Mouse (Mus musculus) stomach, embryonic 16.5 days (tissue): ENCODE measurements around the gene Endou. TPM values are rescaled to one million over a fixed set of nuclear protein-coding genes. Genes with fewer than 3 reads are reported as not detected.
"Not testable (repeated sequence)": the region's sequence is repeated elsewhere in the genome, so short reads cannot be mapped to it uniquely, and the experiment has no call there.

ENCODE experiments used
- ATAC-seq: fragments of 200-750 bp; cut with Nextera tagmentation; 2 replicates; pipeline ENCODE4 v1.8.0; 2017; ENCODE audit warnings: moderate number of reproducible peaks, moderate TSS enrichment; ENCODE audit not compliant: insufficient read depth, low FRiP score
- H3K27ac ChIP-seq: fragments of 300-500 bp; sonication (generic); 2 replicates; pipeline ENCODE4 v1.5.1; 2014; ENCODE audit warnings: low read length
- H3K27me3 ChIP-seq: fragments of 300-500 bp; sonication (generic); 2 replicates; pipeline ENCODE4 v1.6.1; 2014; ENCODE audit warnings: low read length, control low read depth, mixed read lengths; ENCODE audit not compliant: control insufficient read depth, insufficient read depth
- H3K36me3 ChIP-seq: fragments of 300-500 bp; sonication (generic); 2 replicates; pipeline ENCODE4 v1.6.1; 2014; ENCODE audit warnings: low read length; ENCODE audit not compliant: control insufficient read depth, insufficient read depth
- H3K4me1 ChIP-seq: fragments of 300-500 bp; sonication (generic); 2 replicates; pipeline ENCODE4 v1.6.1; 2014; ENCODE audit warnings: low read length, control low read depth, mixed read lengths; ENCODE audit not compliant: control insufficient read depth, insufficient read depth
- H3K4me2 ChIP-seq: fragments of 300-500 bp; sonication (generic); 2 replicates; pipeline ENCODE4 v1.6.1; 2014; ENCODE audit warnings: low read depth, low read length, mixed read lengths
- H3K4me3 ChIP-seq: fragments of 300-500 bp; sonication (generic); replicated peaks from 2 replicates; pipeline ENCODE4 v1.5.1; 2014; ENCODE audit warnings: mild to moderate bottlenecking, low read length
- H3K9ac ChIP-seq: fragments of 300-500 bp; sonication (generic); 2 replicates; pipeline ENCODE4 v1.6.1; 2014; ENCODE audit warnings: low read length
- H3K9me3 ChIP-seq: fragments of 300-500 bp; sonication (generic); replicated peaks from 2 replicates; pipeline ENCODE4 v1.6.1; 2016; ENCODE audit warnings: low read length, control low read depth; ENCODE audit not compliant: control insufficient read depth
- WGBS: fragments of 180-500 bp; shearing (Covaris S2); extraction: QIAGEN DNeasy Blood & Tissue Kit; methylation state at CpG from one replicate; pipeline ENCODE4 v1.1.7; 2014; 5-methylcytosine and 5-hydroxymethylcytosine counted together
- polyA plus RNA-seq: library from polyadenylated mRNA; unstranded; fragments of >200 nt; fragmentation: Nextera tagmentation; extraction: Ambion mirVana; gene quantifications from 2 replicates; pipeline ENCODE4 v1.2.1, GENCODE M21; 2015

The Endou gene
- polyA plus RNA-seq, 1 experiment from 2014 or later, result 6.4 TPM

- Histone ChIP-seq H3K4me1 (no peaks in the 10 kb centered on the region), H3K4me3 (no peak overlapping the region), H3K36me3 (0 out of 2 replicates have a peak, but pooled peaks cover 15% of the 10 kb centered on the region), H3K4me2 (no peak overlapping the region), H3K9me3 (no peaks in the 10 kb centered on the region), H3K27ac (no peak overlapping the region), H3K27me3 (no peaks in the 10 kb centered on the region), H3K9ac (no peak overlapping the region)
- 89% methylated on average over 7 of the region's 7 CpGs for WGBS
- ATAC-seq, result no peak
Measured at GRCm38 (mm10) chr15:97673256-97674000, 57.7 kb downstream of the Endou start.

- 79% methylated on average over 9 of the region's 9 CpGs for WGBS
- Histone ChIP-seq H3K9me3 (no peaks in the 10 kb centered on the region), H3K27ac (no peak overlapping the region), H3K9ac (no peak overlapping the region), H3K36me3 (0 out of 2 replicates have a peak, but pooled peaks cover 9% of the 10 kb centered on the region), H3K4me3 (no peak overlapping the region), H3K27me3 (no peaks in the 10 kb centered on the region), H3K4me2 (no peak overlapping the region), H3K4me1 (no peaks in the 10 kb centered on the region)
- ATAC-seq, result no peak
Measured at GRCm38 (mm10) chr15:97672211-97672765, 58.9 kb downstream of the Endou start.

- Histone ChIP-seq H3K27ac (no peak overlapping the region), H3K36me3 (0 out of 2 replicates have a peak, but pooled peaks cover 9% of the 10 kb centered on the region), H3K9ac (no peak overlapping the region), H3K4me2 (no peak overlapping the region), H3K4me3 (no peak overlapping the region), H3K4me1 (no peaks in the 10 kb centered on the region), H3K9me3 (no peaks in the 10 kb centered on the region), H3K27me3 (no peaks in the 10 kb centered on the region)
- no peak for ATAC-seq
- 79% methylated on average over 6 of the region's 6 CpGs for WGBS
Measured at GRCm38 (mm10) chr15:97670554-97670953, 60.6 kb downstream of the Endou start.

- H3K27ac ChIP-seq, H3K9ac ChIP-seq, ATAC-seq, H3K27me3 ChIP-seq, H3K4me1 ChIP-seq, H3K4me2 ChIP-seq, H3K4me3 ChIP-seq, H3K36me3 ChIP-seq, H3K9me3 ChIP-seq: not testable (repeated sequence)
- WGBS, result 71% methylated on average over 16 of the region's 17 CpGs
Measured at GRCm38 (mm10) chr15:97668158-97668877, 62.8 kb downstream of the Endou start.

GRCm38 (mm10) chr15:97667437-97667836 lies 63.7 kb downstream of the Endou start:
- H3K27me3 ChIP-seq, result no peaks in the 10 kb centered on the region
- H3K27ac ChIP-seq, result no peak overlapping the region
- H3K4me3 ChIP-seq, result no peak overlapping the region
- 28% methylated on average over 7 of the region's 7 CpGs for WGBS
- peak overlapping the region; percentile 30 for H3K4me2 ChIP-seq
- no peak for ATAC-seq
- H3K9ac ChIP-seq, result no peak overlapping the region
- H3K36me3 ChIP-seq, result no peaks in the 10 kb centered on the region
- no peaks in the 10 kb centered on the region; the same call in 1 of the 2 replicates for H3K4me1 ChIP-seq
- H3K9me3 ChIP-seq, result no peaks in the 10 kb centered on the region

- Histone ChIP-seq H3K27me3 (no peaks in the 10 kb centered on the region), H3K9me3 (no peaks in the 10 kb centered on the region), H3K36me3 (no peaks in the 10 kb centered on the region), H3K9ac (no peak overlapping the region), H3K4me3 (no peak overlapping the region), H3K4me1 (no peaks in the 10 kb centered on the region; the same call in 1 of the 2 replicates), H3K4me2 (no peak overlapping the region), H3K27ac (no peak overlapping the region)
- no peak for ATAC-seq
- WGBS, result 90% methylated on average over 10 of the region's 10 CpGs
Measured at GRCm38 (mm10) chr15:97666457-97666770, 64.7 kb downstream of the Endou start.

GRCm38 (mm10) chr15:97665770-97666456 lies 65.2 kb downstream of the Endou start:
- WGBS, result 75% methylated on average over 25 of the region's 25 CpGs
- Histone ChIP-seq H3K9me3 (no peaks in the 10 kb centered on the region), H3K36me3 (no peaks in the 10 kb centered on the region), H3K4me2 (no peak overlapping the region), H3K27ac (no peak overlapping the region), H3K9ac (no peak overlapping the region), H3K4me1 (no peaks in the 10 kb centered on the region; the same call in 1 of the 2 replicates), H3K4me3 (no peak overlapping the region), H3K27me3 (no peaks in the 10 kb centered on the region)
- no peak for ATAC-seq

GRCm38 (mm10) chr15:97664981-97665668 lies 66.0 kb downstream of the Endou start:
- H3K36me3 ChIP-seq, result no peaks in the 10 kb centered on the region
- WGBS, result 64% methylated on average over 16 of the region's 16 CpGs
- no peak overlapping the region for H3K4me3 ChIP-seq
- ATAC-seq, result no peak
- no peaks in the 10 kb centered on the region; the same call in 1 of the 2 replicates for H3K4me1 ChIP-seq
- H3K9ac ChIP-seq, result no peak overlapping the region
- no peak overlapping the region for H3K4me2 ChIP-seq
- H3K9me3 ChIP-seq, result no peaks in the 10 kb centered on the region
- no peak overlapping the region for H3K27ac ChIP-seq
- no peaks in the 10 kb centered on the region for H3K27me3 ChIP-seq
